Mouse (Mus musculus) forebrain, embryonic 16.5 days (tissue): Measurements from ENCODE around the gene Mrpl23. TPM values are rescaled to one million over a fixed set of nuclear protein-coding genes. Genes with fewer than 3 reads are reported as not detected.

ENCODE experiments used
- ATAC-seq: fragments of 200-750 bp; cut with Nextera tagmentation; 2 replicates; pipeline ENCODE4 v1.8.0; 2017; ENCODE audit warnings: mild to moderate bottlenecking, moderate library complexity
- H3K27ac ChIP-seq: fragments of 300-500 bp; sonication (generic); 2 replicates; pipeline ENCODE4 v1.5.1; 2014; ENCODE audit warnings: low read length, control low read depth
- H3K27me3 ChIP-seq: fragments of 300-500 bp; sonication (generic); replicated peaks from 2 replicates; pipeline ENCODE4 v1.6.1; 2014; ENCODE audit warnings: low read length; ENCODE audit not compliant: control insufficient read depth, insufficient read depth
- H3K36me3 ChIP-seq: fragments of 300-500 bp; sonication (generic); 2 replicates; pipeline ENCODE4 v1.6.1; 2014; ENCODE audit not compliant: control insufficient read depth, insufficient read depth
- H3K4me1 ChIP-seq: fragments of 300-500 bp; sonication (generic); replicated peaks from 2 replicates; pipeline ENCODE4 v1.6.1; 2014; ENCODE audit warnings: low read length; ENCODE audit not compliant: control insufficient read depth, insufficient read depth
- H3K4me2 ChIP-seq: fragments of 300-500 bp; sonication (generic); 2 replicates; pipeline ENCODE4 v1.6.1; 2014; ENCODE audit warnings: mild to moderate bottlenecking, low read length, control low read depth
- H3K4me3 ChIP-seq: fragments of 300-500 bp; sonication (generic); replicated peaks from 2 replicates; pipeline ENCODE4 v1.5.1; 2014; ENCODE audit warnings: mild to moderate bottlenecking, low read length, control low read depth
- H3K9ac ChIP-seq: fragments of 300-500 bp; sonication (generic); replicated peaks from 2 replicates; pipeline ENCODE4 v1.6.1; 2014; ENCODE audit warnings: low read depth, low read length, control low read depth
- H3K9me3 ChIP-seq: fragments of 300-500 bp; sonication (generic); 2 replicates; pipeline ENCODE4 v1.6.1; 2016; ENCODE audit warnings: low read length; ENCODE audit not compliant: control insufficient read depth
- WGBS: fragments of 180-500 bp; shearing (Covaris S2); extraction: QIAGEN DNeasy Blood & Tissue Kit; methylation state at CpG from one replicate; pipeline ENCODE4 v1.1.7; 2014; 5-methylcytosine and 5-hydroxymethylcytosine counted together
- microRNA counts: library from miRNA; unstranded; fragments of <30 nt; microRNA quantifications from one replicate; lab custom pipeline; 2016
- microRNA-seq: library from miRNA; unstranded; fragments of <30 nt; microRNA quantifications from one replicate; pipeline ENCODE4, GENCODE M21; 2017
- polyA plus RNA-seq: library from polyadenylated mRNA; unstranded; fragments of >200 nt; fragmentation: Nextera tagmentation; extraction: Ambion mirVana; gene quantifications from 2 replicates; pipeline ENCODE4 v1.2.1, GENCODE M21; 2015

The Mrpl23 gene
- polyA plus RNA-seq, 1 experiment from 2014 or later: 23.0 TPM

- Histone ChIP-seq H3K9ac (no peak overlapping the region), H3K4me2 (peak overlapping the region; percentile 50), H3K4me1 (peaks cover 7% of the 10 kb centered on the region), H3K4me3 (no peak overlapping the region; the same call in 1 of the 2 replicates), H3K36me3 (no peaks in the 10 kb centered on the region), H3K27me3 (no peaks in the 10 kb centered on the region), H3K27ac (no peak overlapping the region), H3K9me3 (0 out of 2 replicates have a peak, but pooled peaks cover 5% of the 10 kb centered on the region)
- 44% methylated on average over 7 of the region's 7 CpGs for WGBS
- peak; percentile 34; the same call in 1 of the 2 replicates for ATAC-seq
These were observed 48.7 kb downstream of the Mrpl23 start for GRCm38 (mm10) chr7:142581186-142581585.

- Histone ChIP-seq H3K9ac (peak overlapping the region; percentile 42), H3K4me2 (peak overlapping the region; percentile 50), H3K4me1 (peaks cover 7% of the 10 kb centered on the region), H3K9me3 (0 out of 2 replicates have a peak, but pooled peaks cover 5% of the 10 kb centered on the region), H3K36me3 (no peaks in the 10 kb centered on the region), H3K27ac (no peak overlapping the region), H3K27me3 (no peaks in the 10 kb centered on the region), H3K4me3 (peak overlapping the region; percentile 34)
- WGBS: 54% methylated on average over 20 of the region's 20 CpGs
- ATAC-seq: peak; percentile 32; the same call in 1 of the 2 replicates
These were observed 49.3 kb downstream of the Mrpl23 start for GRCm38 (mm10) chr7:142581656-142582228.

DNA sequence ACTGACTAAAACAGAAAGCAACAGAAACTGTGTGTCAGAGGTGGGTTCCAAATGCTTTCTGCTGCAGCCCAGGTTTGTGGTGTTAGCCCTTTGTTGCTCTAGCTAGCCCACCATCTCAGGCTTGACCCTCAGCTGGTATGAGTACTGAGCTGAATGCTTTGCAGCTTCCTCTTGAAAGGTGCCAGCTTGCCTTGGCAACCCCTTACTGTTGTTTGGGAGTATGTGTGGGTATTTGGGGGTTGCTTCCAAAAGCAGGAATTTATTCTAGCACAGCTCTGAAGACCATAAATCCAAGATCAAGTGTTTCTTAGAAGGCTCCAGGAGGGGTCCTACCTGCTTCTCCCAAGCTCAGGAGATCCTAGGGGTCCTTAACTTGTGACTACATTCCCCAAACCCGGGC lies 52.4 kb downstream of the Mrpl23 start:
- no peak overlapping the region for H3K4me2 ChIP-seq
- H3K27me3 ChIP-seq: no peaks in the 10 kb centered on the region
- ATAC-seq: no peak
- no peak overlapping the region for H3K27ac ChIP-seq
- no peaks in the 10 kb centered on the region for H3K36me3 ChIP-seq
- H3K9me3 ChIP-seq: 0 out of 2 replicates have a peak, but pooled peaks cover 5% of the 10 kb centered on the region
- no peak overlapping the region for H3K9ac ChIP-seq
- H3K4me3 ChIP-seq: no peak overlapping the region
- WGBS: 60% methylated on average over 1 of the region's 1 CpGs
- peaks cover 7% of the 10 kb centered on the region for H3K4me1 ChIP-seq

DNA sequence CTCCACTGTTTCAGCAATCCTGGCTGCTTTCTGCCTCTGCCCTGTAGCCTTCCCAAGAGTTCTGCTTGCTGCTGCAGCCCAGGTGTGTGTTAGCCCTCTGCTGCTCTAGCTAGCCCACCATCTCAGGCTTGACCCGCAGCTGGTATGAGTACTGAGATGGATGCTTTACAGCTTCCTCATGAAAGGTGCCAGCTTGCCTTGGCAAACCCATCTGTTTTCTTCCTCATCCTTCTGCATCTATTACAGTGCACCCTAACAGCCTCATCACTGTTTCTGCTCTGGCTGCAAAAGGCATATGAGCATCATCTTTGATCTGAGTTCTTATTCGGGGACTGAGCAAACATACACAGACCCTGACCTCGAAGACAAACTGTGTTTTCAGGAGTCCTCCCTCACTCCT lies 53.4 kb downstream of the Mrpl23 start:
- H3K27me3 ChIP-seq: no peaks in the 10 kb centered on the region
- peaks cover 5% of the 10 kb centered on the region for H3K4me1 ChIP-seq

GRCm38 (mm10) chr7:142588282-142588941 lies 55.9 kb downstream of the Mrpl23 start:
- Histone ChIP-seq H3K27me3 (no peaks in the 10 kb centered on the region), H3K9me3 (no peaks in the 10 kb centered on the region), H3K4me2 (no peak overlapping the region), H3K9ac (no peak overlapping the region), H3K27ac (no peak overlapping the region), H3K4me3 (no peak overlapping the region), H3K4me1 (no peaks in the 10 kb centered on the region), H3K36me3 (no peaks in the 10 kb centered on the region)
- no peak for ATAC-seq
- 73% methylated on average over 9 of the region's 9 CpGs for WGBS

More for the DNA sequence above, 53.4 kb downstream of the Mrpl23 start:
- no peak overlapping the region for H3K4me2 ChIP-seq
- H3K36me3 ChIP-seq: no peaks in the 10 kb centered on the region
- ATAC-seq: no peak
- no peak overlapping the region for H3K9ac ChIP-seq
- H3K27ac ChIP-seq: no peak overlapping the region
- no peak overlapping the region for H3K4me3 ChIP-seq
- WGBS: 80% methylated on average over 3 of the region's 3 CpGs
- H3K9me3 ChIP-seq: 0 out of 2 replicates have a peak, but pooled peaks cover 2% of the 10 kb centered on the region

MicroRNA genes within 50 kb of the gene (microRNA counts, 519-probe panel; counts per million panel counts)
- not detected for microRNA mmu-miR-675-3p (lab: Ali Mortazavi, UCI)
- microRNA mmu-miR-675-5p (lab: Ali Mortazavi, UCI): 1,788 counts per million, percentile 21 among the panel's probes with 10 or more counts

Small RNA genes lying within 50 kb of the gene (microRNA-seq; reads per million reads assigned to microRNA genes)
- 5.0 reads per million, percentile 21 among the genes with 10 or more reads in this experiment for gene Mir675

Other genes starting within 250 kb of the Mrpl23 start
- not detected in 2 replicates for gene Krtap5-1, start 235.6 kb upstream of the Mrpl23 start, polyA plus RNA-seq
- gene Krtap5-4, start 229.1 kb upstream of the Mrpl23 start, polyA plus RNA-seq: not detected in 2 replicates
- gene Ifitm10, start 158.9 kb upstream of the Mrpl23 start, polyA plus RNA-seq: 2.6 and 3.8 TPM in 2 replicates
- gene Gm49369, start 150.0 kb upstream of the Mrpl23 start, polyA plus RNA-seq: not detected in 2 replicates
- gene Ctsd, start 144.6 kb upstream of the Mrpl23 start, polyA plus RNA-seq: 203 and 208 TPM in 2 replicates
- not detected in 2 replicates for gene Syt8, start 97.8 kb upstream of the Mrpl23 start, polyA plus RNA-seq
- 0.89 TPM in 1 of 2 replicates, not detected in the other for gene Tnni2, start 90.9 kb upstream of the Mrpl23 start, polyA plus RNA-seq
- 3.5 and 5.5 TPM in 2 replicates for gene Lsp1, start 71.9 kb upstream of the Mrpl23 start, polyA plus RNA-seq
- gene Tnnt3, start 33.9 kb upstream of the Mrpl23 start, polyA plus RNA-seq: 0.73 and 1.2 TPM in 2 replicates
- gene Igf2, start 134.1 kb downstream of the Mrpl23 start, polyA plus RNA-seq: 64.3 and 95.2 TPM in 2 replicates
- gene Gm49394, start 137.3 kb downstream of the Mrpl23 start, polyA plus RNA-seq: not detected in 2 replicates
- gene Ins2, start 210.7 kb downstream of the Mrpl23 start, polyA plus RNA-seq: 1.3 TPM in 1 of 2 replicates, not detected in the other